Mouse (Mus musculus): ENCODE data around the gene Nkapl. TPM values are rescaled to one million over a fixed set of nuclear protein-coding genes. Genes with fewer than 3 reads are reported as not detected.
A peak's percentile ranks its signal among the peaks of the same experiment; 100 is the strongest.
"Not testable (repeated sequence)": the region's sequence is repeated elsewhere in the genome, so short reads cannot be mapped to it uniquely, and the experiment has no call there.

Gene Nkapl
- 1 to 10 TPM in 1 of 2 experiments, under 1 TPM in 1; 0.77 to 1.0 TPM for total RNA-seq (2021)

DNA sequence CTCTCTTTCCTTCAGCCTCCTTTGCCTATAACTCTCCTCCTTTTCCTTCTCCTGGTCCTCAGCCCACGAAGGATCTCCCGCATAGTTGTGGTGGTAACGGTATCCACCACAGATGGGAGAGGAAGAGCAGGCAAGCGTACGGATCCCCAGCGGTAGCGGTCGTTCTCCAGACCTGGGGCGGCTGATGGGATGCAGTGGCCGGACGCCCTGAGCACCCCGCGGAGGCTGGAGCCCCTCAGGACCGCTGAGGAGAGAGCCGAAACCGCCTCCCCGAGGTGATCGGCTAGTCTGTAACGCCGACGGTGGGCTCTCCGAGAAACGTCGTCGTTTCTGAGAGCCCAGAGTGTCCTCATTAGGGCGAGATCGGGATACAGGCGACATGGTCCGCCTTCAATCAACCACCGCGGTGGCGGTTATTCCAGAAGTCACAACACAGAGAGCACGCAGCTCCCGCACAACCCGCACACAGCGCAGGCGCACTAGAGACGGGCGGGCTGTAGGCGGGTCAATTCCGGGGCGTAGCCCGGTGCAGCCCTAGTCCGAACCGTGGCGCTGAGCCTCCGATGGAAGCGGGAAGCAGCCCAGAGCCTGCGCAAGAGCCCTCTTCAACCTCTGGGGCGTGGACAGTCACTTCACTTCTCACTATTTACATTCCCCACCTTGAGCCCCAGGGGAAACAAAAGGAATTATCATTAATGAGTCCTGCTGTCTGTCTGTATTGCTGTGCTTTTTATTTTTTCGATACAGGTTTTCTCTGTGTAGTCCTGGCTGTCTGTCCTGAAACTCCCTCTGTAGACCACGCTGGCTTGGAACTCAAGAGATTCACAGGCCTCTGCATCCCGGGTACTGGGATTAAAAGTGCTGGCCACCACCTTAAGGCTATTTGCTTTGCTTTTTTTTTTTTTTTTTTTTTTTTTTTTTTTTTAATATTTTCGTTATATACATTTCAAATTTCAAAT lies at the start of gene Nkapl:
TSS of gene Nkapl (minus strand) at position 449 of the 959 bp plus-strand sequence.
- DNase-seq (ENCODE audit: extremely low spot score in 1 of 2, low spot score in 2 of 2), result peak; percentile 33 to 88
- intact Hi-C loops (cut with DNase I), result no loop called here

DNA sequence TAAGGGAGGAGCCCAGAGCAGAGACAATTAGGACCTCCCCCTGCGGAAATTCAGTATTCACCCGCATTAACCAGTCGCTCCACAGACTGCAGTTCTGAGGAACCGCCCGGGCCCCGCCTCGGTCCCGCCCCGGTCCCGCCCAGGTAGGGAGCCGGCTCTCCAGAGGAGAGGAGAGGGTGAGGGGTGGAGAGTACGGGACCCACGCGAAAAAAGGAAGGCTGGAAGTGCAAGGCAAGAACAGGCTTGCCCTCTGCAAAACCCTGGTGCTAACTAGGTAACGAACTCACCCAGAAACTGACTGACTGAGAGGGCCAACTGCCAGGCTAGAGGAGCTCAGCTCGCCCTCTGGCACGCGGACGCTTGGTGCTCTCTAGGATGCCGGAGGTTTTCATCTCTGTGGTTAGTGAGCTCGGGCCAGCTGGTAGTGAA lies 37.9 kb upstream of the Nkapl start:
- DNase-seq (ENCODE audit: extremely low spot score in 1 of 2, low spot score in 2 of 2), result peak; percentile 55 to 86
- intact Hi-C loops (cut with DNase I), result no loop called here

DNA sequence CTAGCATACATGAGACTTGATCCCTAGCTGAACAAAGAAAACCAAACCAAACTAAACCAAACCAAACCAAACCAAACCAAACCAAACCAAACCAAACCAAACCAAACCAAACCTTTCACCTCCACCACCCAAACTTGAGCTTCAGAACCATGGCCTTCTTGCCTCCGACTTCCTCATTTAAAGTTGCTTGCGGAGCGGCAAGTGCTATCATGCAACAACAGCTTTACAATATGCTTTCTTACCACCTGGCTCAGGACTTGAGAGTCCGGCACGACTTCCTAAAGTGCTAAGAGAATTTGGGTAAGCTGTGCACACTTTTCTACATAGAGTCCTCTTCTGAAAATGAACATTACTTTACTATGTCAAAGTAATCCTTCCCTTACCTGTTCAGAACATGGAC lies 34.0 kb upstream of the Nkapl start:
- no peak for DNase-seq (ENCODE audit: extremely low spot score in 1 of 2, low spot score in 2 of 2)
- intact Hi-C loops (cut with DNase I), result no loop called here

DNA sequence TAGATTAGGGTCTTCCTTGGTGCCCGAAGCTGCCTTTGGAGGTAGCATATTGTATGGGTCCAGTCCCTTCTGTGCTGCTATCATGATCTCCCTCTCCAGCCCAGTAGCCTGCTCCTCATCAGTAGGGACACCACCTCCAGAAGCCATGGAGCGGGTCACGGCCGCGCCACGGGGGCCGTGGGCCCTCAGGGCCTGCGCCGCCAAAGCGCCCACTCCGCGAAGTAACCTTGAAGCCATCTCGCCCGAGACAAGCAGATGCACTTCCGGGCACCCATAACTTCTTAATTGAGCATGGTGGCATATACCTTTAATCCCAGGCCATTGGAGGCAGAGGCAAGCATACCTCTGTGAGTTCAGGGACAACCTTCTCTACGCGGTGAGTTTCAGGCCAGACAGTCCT lies 32.9 kb upstream of the Nkapl start, which contains the start of gene Gm11273:
TSS of gene Gm11273 (minus strand) at position 237 of the 400 bp plus-strand sequence.
- intact Hi-C loops (cut with DNase I); DNase-seq (ENCODE audit: extremely low spot score in 1 of 2, low spot score in 2 of 2): not testable (repeated sequence)

DNA sequence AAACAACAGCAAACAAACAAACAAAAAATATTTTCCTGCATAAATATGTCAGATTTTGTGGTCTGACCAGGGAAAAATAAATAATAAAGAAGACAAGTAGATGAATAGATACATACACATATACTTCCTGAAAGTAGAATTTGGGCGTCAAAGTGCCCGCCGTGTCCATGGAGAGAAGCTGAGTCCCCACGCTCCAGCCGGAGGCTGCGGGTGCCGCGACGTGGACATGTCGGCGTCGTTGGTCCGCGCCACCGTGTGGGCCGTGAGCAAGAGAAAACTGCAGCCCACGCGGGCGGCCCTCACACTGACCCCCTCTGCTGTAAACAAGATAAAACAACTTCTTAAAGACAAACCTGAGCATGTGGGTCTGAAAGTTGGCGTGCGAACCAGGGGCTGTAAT lies 26.8 kb upstream of the Nkapl start, which contains the start of gene AK157302:
TSS of gene AK157302 (plus strand) at position 144 of the 400 bp plus-strand sequence.
- intact Hi-C loops (cut with DNase I), result no loop called here
- DNase-seq (ENCODE audit: extremely low spot score in 1 of 2, low spot score in 2 of 2), result peak in 1 of 2 experiments; percentile 49

DNA sequence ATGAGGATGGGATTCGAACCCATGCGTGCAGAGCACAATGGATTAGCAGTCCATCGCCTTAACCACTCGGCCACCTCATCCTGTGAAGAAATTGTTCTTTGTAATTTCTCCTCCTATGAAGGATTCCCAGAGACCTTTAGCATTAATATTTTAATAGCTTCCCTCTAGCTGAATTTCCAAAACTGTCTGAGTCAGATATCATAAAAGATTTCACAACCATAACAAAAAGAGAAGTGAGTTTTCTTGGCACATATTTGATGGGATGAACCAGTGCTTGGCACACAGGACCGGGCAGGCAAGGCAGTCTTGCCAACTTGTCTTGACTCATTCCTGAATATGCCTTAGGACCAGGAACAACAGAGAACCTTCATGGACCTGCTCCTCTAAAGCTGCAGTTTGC lies 24.5 kb upstream of the Nkapl start:
- intact Hi-C loops (cut with DNase I), result no loop called here
- no peak for DNase-seq (ENCODE audit: extremely low spot score in 1 of 2, low spot score in 2 of 2)

DNA sequence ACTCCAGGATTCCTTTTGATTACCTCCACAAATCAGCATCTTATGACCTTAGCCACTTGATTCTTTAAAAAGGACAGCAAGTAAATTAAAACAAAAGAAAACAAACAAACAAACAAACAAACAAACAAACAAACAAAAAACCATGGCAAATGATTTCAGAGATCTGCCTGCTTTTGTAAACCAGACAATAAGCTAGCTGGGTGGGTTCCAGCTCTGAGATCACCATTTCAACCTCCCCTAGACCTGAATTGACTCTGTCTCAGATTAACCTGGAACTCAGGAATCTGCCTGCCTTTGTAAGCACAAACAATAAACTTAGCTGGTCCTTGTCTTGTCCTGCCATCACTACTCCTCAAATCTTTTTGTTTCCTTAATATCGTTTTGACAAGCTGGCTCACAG lies 18.6 kb upstream of the Nkapl start:
- no peak for DNase-seq (ENCODE audit: extremely low spot score in 1 of 2, low spot score in 2 of 2)
- intact Hi-C loops (cut with DNase I), result no loop called here

DNA sequence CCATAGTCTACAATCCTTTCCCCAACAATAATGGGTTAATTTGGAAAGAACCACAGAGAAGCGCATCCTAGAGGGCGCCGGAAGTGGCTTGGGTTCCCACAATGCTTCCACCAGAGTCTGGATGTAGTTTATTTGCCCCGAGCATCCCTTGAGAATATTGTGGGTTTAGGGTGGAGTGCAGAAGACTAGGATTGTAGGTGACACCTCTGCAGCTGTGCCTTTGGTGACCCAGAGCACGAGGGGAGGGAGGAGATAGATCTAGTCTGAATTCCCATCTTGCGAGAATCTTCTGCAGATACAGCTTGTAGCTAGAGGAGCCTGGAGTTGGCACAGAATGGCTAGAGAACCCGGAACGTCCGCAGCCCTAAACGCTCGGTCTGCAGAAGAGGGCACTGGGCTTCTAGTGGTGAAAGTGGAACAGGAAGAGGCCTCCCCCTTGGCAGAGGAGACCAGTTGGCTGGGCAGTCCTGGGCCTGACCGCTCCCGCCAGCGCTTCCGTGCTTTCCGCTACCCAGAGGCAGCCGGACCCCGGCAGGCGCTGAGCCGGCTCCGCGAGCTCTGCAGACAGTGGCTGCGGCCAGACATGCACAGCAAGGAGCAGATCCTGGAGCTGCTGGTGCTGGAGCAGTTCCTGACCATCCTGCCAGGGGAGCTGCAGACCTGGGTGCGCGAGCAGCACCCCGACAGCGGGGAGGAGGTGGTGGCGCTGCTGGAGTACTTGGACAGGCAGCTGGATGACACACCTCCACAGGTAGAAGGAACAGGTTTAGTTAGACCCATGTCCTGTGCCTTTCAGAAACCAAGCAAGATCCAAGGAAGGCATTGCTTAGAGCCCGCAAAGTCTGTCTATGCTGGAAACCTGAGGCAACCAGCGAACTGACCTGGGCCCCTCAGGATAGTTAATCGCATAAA lies 10.7 kb upstream of the Nkapl start, which contains the start of the genes Zkscan4 and Gm10065:
TSS of gene Zkscan4 (plus strand) at position 149 of the 912 bp plus-strand sequence.
TSS of gene Gm10065 (minus strand) at position 683 of the 912 bp plus-strand sequence.
- peak; percentile 70 to 79 for DNase-seq (ENCODE audit: extremely low spot score in 1 of 2, low spot score in 2 of 2)
- intact Hi-C loops (cut with DNase I), result not testable (repeated sequence)

DNA sequence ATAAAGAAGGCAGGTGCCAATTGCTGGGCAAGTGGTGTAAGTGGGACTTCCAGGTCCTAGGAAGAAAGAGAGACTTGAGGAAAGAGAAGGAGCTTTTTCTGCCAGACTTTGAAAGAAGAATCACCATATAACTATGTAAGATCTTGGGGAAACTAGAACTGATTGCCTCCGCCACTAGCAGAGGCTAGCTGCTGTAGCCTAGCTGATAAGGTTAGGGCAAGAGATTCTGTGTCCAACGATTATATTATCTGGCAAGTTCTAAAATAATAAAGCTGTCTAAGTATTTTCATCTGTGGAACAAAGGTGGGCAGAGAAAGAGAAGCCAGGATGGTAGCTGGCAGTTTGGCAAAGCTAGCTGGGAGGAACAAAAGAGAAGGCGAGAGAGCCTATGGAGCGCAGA lies 4.1 kb upstream of the Nkapl start:
- intact Hi-C loops (cut with DNase I), result no loop called here
- DNase-seq (ENCODE audit: extremely low spot score in 1 of 2, low spot score in 2 of 2), result no peak

DNA sequence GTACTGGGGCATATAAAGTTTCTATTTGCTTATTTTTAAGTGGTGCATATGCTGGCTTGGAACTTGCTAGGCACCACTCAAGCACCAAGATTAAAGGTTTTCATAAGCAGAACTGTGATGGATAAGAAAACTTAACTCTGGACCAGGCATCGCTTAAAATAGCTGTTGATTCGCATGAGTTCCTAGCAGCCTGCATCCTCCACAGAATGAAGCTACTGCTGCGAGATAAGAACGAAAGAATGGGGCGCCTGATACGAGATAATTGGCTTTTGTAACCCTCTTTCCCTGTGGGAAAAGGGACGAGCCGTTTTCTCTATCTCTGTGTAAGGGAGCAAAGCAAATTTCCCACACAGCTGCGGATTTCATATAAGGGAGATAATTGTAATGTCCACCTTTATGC lies 788 bp upstream of the Nkapl start:
- DNase-seq (ENCODE audit: extremely low spot score in 1 of 2, low spot score in 2 of 2), result no peak
- intact Hi-C loops (cut with DNase I), result no loop called here

DNA sequence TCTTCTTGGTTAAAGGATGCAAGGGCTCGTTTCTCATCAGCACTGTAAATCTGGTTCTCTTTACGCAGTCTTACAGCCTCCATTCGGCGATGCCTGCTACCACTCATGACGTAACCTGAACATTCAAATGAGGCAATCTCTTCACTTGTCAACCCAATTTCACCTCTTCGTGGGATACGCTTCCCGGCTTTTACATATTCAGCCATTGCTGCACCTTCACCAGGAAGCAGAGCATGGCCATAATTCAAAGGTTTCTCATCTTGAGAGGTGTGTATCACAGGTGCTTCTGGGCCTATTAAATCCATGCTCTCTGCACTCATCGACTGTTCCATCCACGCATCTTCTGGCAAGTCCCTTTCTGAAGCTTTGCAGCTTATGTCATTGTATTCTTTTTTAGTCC lies 973 bp downstream of the Nkapl start:
- intact Hi-C loops (cut with DNase I), result no loop called here
- no peak for DNase-seq (ENCODE audit: extremely low spot score in 1 of 2, low spot score in 2 of 2)

DNA sequence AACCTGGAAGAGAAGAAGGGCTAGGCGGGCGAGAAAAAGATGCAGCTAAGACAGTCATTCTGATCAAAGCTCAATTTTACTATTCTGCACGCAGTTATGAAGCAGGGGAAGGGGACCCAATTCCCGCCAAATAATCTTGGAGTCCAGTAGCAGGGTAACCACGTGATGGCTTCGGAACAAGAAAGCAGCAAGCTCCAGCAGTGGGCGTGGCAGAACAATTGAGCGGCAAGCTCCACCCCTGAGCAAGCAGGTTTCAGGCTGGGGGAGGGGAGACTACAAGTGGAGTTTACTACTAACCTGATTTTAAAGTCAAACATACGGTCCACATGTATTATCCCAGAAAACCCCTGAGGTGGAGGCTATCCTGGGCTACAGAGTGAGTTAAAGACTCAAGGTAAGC lies 5.8 kb downstream of the Nkapl start:
- intact Hi-C loops (cut with DNase I); DNase-seq (ENCODE audit: extremely low spot score in 1 of 2, low spot score in 2 of 2): not testable (repeated sequence)

DNA sequence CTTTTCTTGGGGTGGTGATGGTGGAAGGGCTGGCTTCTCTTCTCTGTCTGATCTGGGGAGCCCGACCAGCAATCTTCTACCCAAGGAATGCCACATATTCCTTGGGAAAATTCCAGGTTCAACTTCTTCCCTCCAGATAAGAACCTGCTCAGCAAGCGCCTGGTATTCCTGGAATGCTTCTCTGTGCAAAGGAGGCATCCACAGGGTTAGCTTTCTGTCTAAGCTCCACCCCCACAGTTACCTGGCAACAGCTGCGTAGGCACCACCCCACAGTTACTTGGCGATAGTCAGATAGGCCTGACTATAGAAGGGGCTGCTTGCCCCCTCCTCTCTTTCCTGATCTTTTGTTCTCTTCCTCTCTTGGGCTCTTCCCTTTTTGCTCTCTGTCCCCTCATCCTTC lies 12.0 kb downstream of the Nkapl start:
- intact Hi-C loops (cut with DNase I), result no loop called here
- DNase-seq (ENCODE audit: extremely low spot score in 1 of 2, low spot score in 2 of 2), result no peak

DNA sequence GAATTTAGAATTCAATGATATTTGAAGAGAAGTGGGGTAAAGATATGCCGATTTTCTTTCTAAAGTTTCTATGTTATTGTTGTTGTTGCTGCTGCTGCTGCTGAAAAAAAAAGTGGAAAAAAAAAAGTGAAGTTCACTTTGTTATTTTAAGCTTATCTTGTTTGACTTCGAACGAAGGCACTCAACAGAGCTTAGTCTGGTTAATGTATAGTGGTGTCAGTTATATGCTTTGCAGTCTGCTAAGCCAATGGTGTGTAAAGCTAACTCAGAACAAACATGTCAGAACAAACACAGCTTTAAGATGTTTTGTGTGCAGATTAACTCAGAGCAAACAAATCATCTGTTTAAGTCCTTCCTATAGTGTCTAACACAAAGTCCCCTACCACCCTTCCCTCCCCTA lies 14.2 kb downstream of the Nkapl start:
- intact Hi-C loops (cut with DNase I), result loop anchor here (5.0 kb wide), 1 partner anchor 52 kb away; the partner anchor contains the start of gene Zkscan3
- DNase-seq (ENCODE audit: extremely low spot score in 1 of 2, low spot score in 2 of 2), result no peak

DNA sequence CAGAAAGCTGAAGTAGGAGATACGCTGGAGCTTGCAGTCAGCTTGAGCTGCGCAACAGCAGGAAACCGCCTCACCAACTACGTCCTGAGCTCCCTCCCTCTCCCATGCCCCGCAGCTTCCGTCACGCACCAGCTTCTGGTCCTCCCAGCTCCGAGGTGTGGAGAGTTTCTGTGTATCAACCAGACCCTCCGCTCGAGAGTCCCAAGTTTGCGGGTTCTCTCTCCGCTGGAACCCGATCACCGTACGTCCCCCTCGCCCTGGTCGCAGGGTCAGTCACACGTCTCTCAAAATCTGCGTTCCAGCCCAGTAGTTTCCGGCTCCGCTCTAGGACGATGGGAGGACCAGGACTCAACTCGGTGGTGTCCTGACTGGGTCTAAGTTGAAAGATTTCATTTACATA lies 14.9 kb downstream of the Nkapl start, which contains the start of gene Zscan26:
TSS of gene Zscan26 (minus strand) at position 282 of the 400 bp plus-strand sequence.
- DNase-seq (ENCODE audit: extremely low spot score in 1 of 2, low spot score in 2 of 2), result peak; percentile 63 to 77
- intact Hi-C loops (cut with DNase I), result loop anchor here (5.0 kb wide), 1 partner anchor 51 kb away; the partner anchor contains the start of gene Zkscan3

DNA sequence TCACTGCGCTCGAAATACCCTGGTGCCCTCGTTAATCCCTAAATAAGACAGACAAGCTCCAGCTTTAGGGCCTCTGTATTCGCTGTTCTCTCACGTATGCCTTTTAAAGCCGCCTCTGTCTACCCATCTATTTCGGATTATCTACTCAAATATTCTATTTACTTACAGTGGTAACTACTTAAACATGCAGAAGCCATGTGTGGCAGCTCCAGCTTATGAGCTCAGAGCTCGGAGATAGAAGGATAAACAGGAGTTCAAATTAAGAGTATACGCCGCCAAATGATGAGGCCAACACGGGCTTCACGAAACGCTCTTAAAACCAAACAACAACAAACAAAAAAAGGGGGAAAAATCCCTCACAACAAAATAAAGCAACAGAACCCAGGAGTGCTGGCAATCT lies 15.3 kb downstream of the Nkapl start:
- DNase-seq (ENCODE audit: extremely low spot score in 1 of 2, low spot score in 2 of 2), result no peak
- intact Hi-C loops (cut with DNase I), result loop anchor here (5.0 kb wide), 1 partner anchor 51 kb away; the partner anchor contains the start of gene Zkscan3

DNA sequence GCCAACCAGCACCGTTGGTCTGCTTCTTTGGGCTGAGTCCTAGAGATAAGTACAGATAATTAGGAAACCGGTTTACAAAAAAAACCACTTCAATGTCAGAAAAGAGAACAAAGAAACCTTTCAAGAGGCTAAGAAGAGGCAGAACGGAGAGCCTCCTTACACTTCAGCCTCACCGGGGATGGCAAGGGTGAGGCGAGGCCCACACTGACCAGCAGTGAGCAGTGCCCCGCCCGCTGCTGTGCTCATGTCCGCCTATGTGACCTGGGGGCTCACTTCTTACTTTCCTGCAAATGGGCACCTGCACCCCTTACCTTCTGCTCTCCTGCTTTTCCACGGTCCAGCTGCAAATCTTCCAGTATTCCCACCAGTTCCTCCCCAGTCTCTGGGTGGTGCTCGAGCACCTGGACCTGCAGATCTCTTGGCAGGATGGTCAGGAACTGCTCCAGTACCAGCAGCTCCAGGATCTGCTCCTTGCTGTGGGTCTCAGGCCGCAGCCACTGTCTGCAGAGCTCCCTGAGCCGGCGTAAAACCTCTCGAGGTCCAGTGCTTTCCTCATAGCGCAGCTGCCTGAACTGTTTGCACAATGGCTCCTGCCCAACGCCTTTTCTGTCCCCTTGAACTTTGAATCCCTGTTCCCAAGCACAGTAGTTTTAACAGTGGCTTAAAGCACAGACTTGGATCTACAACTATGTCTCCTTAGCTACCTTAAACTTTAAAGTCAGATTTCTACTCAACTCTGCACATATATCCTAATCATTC lies 20.3 kb downstream of the Nkapl start:
- intact Hi-C loops (cut with DNase I), result no loop called here
- DNase-seq (ENCODE audit: extremely low spot score in 1 of 2, low spot score in 2 of 2), result no peak

DNA sequence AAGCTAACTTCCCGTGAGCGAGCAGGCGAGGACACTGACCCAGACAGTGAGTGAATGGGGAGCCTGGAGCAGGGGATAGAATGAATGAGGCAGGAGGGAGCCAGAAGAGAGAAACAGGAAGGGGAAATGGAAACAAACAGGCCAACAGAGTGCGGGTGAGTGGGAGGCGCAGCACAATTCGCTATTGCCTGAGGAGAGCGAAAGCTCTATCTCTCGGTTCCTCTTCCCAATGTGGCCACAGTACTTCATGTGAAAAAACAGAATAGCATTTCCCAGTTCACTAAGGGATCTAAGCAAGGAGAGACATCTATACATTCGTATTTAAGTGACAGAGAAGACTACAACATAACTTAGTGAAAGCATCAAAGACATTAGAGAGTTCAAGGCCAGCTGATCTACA lies 21.5 kb downstream of the Nkapl start:
- intact Hi-C loops (cut with DNase I), result no loop called here
- DNase-seq (ENCODE audit: extremely low spot score in 1 of 2, low spot score in 2 of 2), result no peak
